Mouse (Mus musculus) G1E-ER4 (cell line): ENCODE results near the gene Tmtc2. TPM values are rescaled to one million over a fixed set of nuclear protein-coding genes. Genes with fewer than 3 reads are reported as not detected.
A peak's percentile ranks its signal among the peaks of the same experiment; 100 is the strongest.

Experiments used
- GATA1 ChIP-seq: IDR thresholded peaks from one replicate; pipeline ENCODE4 v1.8.0; 2012; ENCODE audit warnings: low read length, inconsistent platforms
- polyA plus RNA-seq: library from polyadenylated mRNA; stranded (reverse); fragments of >175 nt; gene quantifications from 2 replicates; pipeline ENCODE4 v1.2.3, GENCODE M21; 2012

Gene Tmtc2
- 0.45 TPM in 2 replicates for polyA plus RNA-seq

GRCm38 (mm10) chr10:105573908-105574694 lies at the start of gene Tmtc2:
Tmtc2 (minus strand) TSS chr10:105574451.
- no peak for TF ChIP-seq GATA1

GRCm38 (mm10) chr10:105612117-105612516 lies 37.9 kb upstream of the Tmtc2 start:
- TF ChIP-seq GATA1, result no peak

GRCm38 (mm10) chr10:105598826-105599225 lies 24.6 kb upstream of the Tmtc2 start:
- no peak for TF ChIP-seq GATA1

- no peak for TF ChIP-seq GATA1
Observed at GRCm38 (mm10) chr10:105597226-105597625, 23.0 kb upstream of the Tmtc2 start.

- TF ChIP-seq GATA1, result no peak
Observed at GRCm38 (mm10) chr10:105595480-105596102, 21.3 kb upstream of the Tmtc2 start.

- no peak for TF ChIP-seq GATA1
Observed at GRCm38 (mm10) chr10:105588141-105588540, 13.9 kb upstream of the Tmtc2 start.

- peak; percentile 48 for TF ChIP-seq GATA1
Observed at GRCm38 (mm10) chr10:105579318-105579717, 5.1 kb upstream of the Tmtc2 start.

GRCm38 (mm10) chr10:105578291-105578845 lies 4.1 kb upstream of the Tmtc2 start:
- no peak for TF ChIP-seq GATA1

- no peak for TF ChIP-seq GATA1
Observed at GRCm38 (mm10) chr10:105574695-105575660, 727 bp upstream of the Tmtc2 start.

- no peak for TF ChIP-seq GATA1
Observed at GRCm38 (mm10) chr10:105573306-105573907, 844 bp downstream of the Tmtc2 start.

- TF ChIP-seq GATA1, result no peak
Observed at GRCm38 (mm10) chr10:105572829-105573228, 1.4 kb downstream of the Tmtc2 start.

- TF ChIP-seq GATA1, result no peak
Observed at GRCm38 (mm10) chr10:105572301-105572700, 1.9 kb downstream of the Tmtc2 start.

- no peak for TF ChIP-seq GATA1
Observed at GRCm38 (mm10) chr10:105571831-105572230, 2.4 kb downstream of the Tmtc2 start.

- no peak for TF ChIP-seq GATA1
Observed at GRCm38 (mm10) chr10:105571019-105571418, 3.2 kb downstream of the Tmtc2 start.

- TF ChIP-seq GATA1, result peak; percentile 47
Observed at GRCm38 (mm10) chr10:105569573-105569972, 4.7 kb downstream of the Tmtc2 start.
